Mouse (Mus musculus): Measurements from ENCODE around the gene Fndc10. TPM values are rescaled to one million over a fixed set of nuclear protein-coding genes. Genes with fewer than 3 reads are reported as not detected.
"Not testable (repeated sequence)": the region's sequence is repeated elsewhere in the genome, so short reads cannot be mapped to it uniquely, and the experiment has no call there.

Fndc10 gene
- polyA plus RNA-seq, 1 experiment from 2014 or later: 3.3 TPM

GRCm38 (mm10) chr4:155739152-155739551, 45.0 kb downstream of the Fndc10 start:
- Histone ChIP-seq H3K9me3 (ENCODE audit: low read length) (no peaks in the 10 kb centered on the region), H3K9ac (replicated peaks; ENCODE audit: low read depth) (no peak overlapping the region), H3K27me3 (replicated peaks; ENCODE audit: insufficient read depth, low read length) (no peaks in the 10 kb centered on the region), H3K4me3 (ENCODE audit: low read depth, low read length) (no peak overlapping the region), H3K4me1 (ENCODE audit: insufficient read depth, low read depth, low read length) (peaks cover 6% of the 10 kb centered on the region; the same call in 1 of the 2 replicates), H3K4me2 (replicated peaks; ENCODE audit: low read depth, low read length) (no peak overlapping the region), H3K36me3 (ENCODE audit: insufficient read depth, low read length) (no peaks in the 10 kb centered on the region; the same call in 1 of the 2 replicates), H3K27ac (ENCODE audit: low read length) (no peak overlapping the region)
- TF ChIP-seq CTCF (IDR thresholded peaks at IDR 0.05) (no peak), EP300 (IDR thresholded peaks at IDR 0.05) (no peak)
- DNase-seq (ENCODE audit: low spot score) (no peak), ATAC-seq (no peak)
- 75% methylated on average over 6 of the region's 6 CpGs for WGBS

DNA sequence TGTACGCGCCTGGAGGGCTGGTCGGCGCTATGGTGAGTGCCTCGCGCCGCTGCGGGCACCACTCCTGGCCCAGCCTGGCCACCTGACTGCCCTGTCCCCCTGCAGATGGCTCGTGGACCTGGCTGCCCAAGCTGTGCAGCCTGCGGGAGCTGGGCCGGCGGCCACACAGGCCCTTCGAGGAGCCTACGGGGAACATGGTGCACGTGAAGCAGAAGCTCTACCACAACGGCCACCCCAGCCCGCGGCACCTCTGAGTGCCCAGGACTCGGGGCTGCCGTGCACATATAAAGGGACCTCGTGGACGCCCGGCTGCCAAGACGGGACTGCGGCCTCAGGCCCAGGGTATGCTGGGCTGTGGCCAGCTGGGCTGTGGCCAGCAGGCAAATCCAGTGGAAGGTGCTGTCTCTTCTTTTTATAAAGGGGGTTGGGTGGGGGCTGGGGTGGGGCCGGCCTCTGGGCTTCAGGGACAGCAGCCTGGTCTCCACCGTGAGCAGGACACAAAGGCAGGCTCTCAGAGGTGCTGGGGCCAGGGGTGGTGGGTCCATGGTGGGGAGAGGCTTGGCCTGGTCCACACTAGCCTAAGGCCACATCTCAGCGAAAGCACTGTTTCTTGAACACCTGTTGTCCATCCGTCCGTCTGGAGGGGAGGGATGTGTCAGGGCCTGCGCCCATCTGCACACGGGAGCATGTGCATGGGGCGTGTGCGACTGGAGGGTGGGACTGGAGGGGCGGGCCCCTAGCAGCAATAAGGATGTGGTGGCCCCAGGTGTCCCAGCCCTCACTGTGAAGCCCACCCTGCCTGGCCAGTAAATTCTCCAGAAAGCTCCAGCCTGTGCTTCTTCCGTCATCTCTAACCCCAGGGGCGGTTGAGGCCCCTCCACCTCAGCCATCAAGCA, 45.8 kb downstream of the Fndc10 start:
- no peak for TF ChIP-seq EP300 (IDR thresholded peaks at IDR 0.05)
- no peak for TF ChIP-seq CTCF (IDR thresholded peaks at IDR 0.05)
- no peak overlapping the region for H3K4me2 ChIP-seq (replicated peaks; ENCODE audit: low read depth, low read length)
- peaks cover 4% of the 10 kb centered on the region; the same call in 1 of the 2 replicates for H3K36me3 ChIP-seq (ENCODE audit: insufficient read depth, low read length)
- DNase-seq (ENCODE audit: low spot score) (no peak), ATAC-seq (no peak)
- H3K9me3 ChIP-seq (ENCODE audit: low read length): no peaks in the 10 kb centered on the region
- H3K4me1 ChIP-seq (ENCODE audit: insufficient read depth, low read depth, low read length): peaks cover 6% of the 10 kb centered on the region; the same call in 1 of the 2 replicates
- H3K27ac ChIP-seq (ENCODE audit: low read length): no peak overlapping the region
- no peak overlapping the region for H3K9ac ChIP-seq (replicated peaks; ENCODE audit: low read depth)
- H3K27me3 ChIP-seq (replicated peaks; ENCODE audit: insufficient read depth, low read length): no peaks in the 10 kb centered on the region
- 77% methylated on average over 33 of the region's 37 CpGs for WGBS
- no peak overlapping the region for H3K4me3 ChIP-seq (ENCODE audit: low read depth, low read length)

DNA sequence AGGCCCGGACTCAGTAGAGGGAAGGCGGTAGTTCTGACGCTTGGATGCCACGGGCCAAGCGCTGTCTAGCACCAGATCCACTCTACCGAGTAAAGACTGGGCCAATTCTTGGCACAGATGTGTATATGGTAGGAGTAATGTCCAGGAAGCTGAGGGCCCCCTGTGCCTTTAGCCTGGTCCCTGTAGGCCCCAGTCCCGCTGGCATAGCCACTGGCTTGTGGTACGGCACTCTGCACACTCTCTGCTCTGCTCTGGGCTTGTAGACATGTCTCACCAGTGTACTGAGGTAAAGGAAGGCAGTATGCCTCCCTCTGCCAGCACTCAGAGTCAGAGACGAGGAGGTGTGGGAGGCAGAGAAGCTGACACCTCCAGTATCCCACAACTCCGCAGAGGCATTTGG, 46.5 kb downstream of the Fndc10 start:
- H3K4me3 ChIP-seq (ENCODE audit: low read depth, low read length); DNase-seq (ENCODE audit: low spot score); H3K27ac ChIP-seq (ENCODE audit: low read length); ATAC-seq; H3K36me3 ChIP-seq (ENCODE audit: insufficient read depth, low read length); H3K4me1 ChIP-seq (ENCODE audit: insufficient read depth, low read depth, low read length); H3K9ac ChIP-seq (replicated peaks; ENCODE audit: low read depth); H3K9me3 ChIP-seq (ENCODE audit: low read length); H3K27me3 ChIP-seq (replicated peaks; ENCODE audit: insufficient read depth, low read length); H3K4me2 ChIP-seq (replicated peaks; ENCODE audit: low read depth, low read length): not testable (repeated sequence)
- WGBS: 83% methylated on average over 10 of the region's 10 CpGs

- 94% methylated on average over 5 of the region's 5 CpGs for WGBS
- Histone ChIP-seq H3K9ac (replicated peaks; ENCODE audit: low read depth) (no peak overlapping the region), H3K4me2 (replicated peaks; ENCODE audit: low read depth, low read length) (no peak overlapping the region), H3K4me1 (ENCODE audit: insufficient read depth, low read depth, low read length) (no peaks in the 10 kb centered on the region), H3K9me3 (ENCODE audit: low read length) (no peaks in the 10 kb centered on the region), H3K27me3 (replicated peaks; ENCODE audit: insufficient read depth, low read length) (no peaks in the 10 kb centered on the region), H3K36me3 (ENCODE audit: insufficient read depth, low read length) (peaks cover 11% of the 10 kb centered on the region; the same call in 1 of the 2 replicates), H3K4me3 (ENCODE audit: low read depth, low read length) (no peak overlapping the region), H3K27ac (ENCODE audit: low read length) (no peak overlapping the region)
- TF ChIP-seq EP300 (IDR thresholded peaks at IDR 0.05): no peak
- TF ChIP-seq CTCF (IDR thresholded peaks at IDR 0.05): no peak
- DNase-seq (ENCODE audit: low spot score) (no peak), ATAC-seq (no peak)
These were observed 48.5 kb downstream of the Fndc10 start for GRCm38 (mm10) chr4:155742684-155743083.

GRCm38 (mm10) chr4:155744474-155744873, 50.3 kb downstream of the Fndc10 start:
- no peak overlapping the region for H3K4me3 ChIP-seq (ENCODE audit: low read depth, low read length)
- no peak for TF ChIP-seq EP300 (IDR thresholded peaks at IDR 0.05)
- 86% methylated on average over 8 of the region's 8 CpGs for WGBS
- H3K36me3 ChIP-seq (ENCODE audit: insufficient read depth, low read length): peaks cover 23% of the 10 kb centered on the region; the same call in 1 of the 2 replicates
- ATAC-seq: no peak
- no peaks in the 10 kb centered on the region for H3K27me3 ChIP-seq (replicated peaks; ENCODE audit: insufficient read depth, low read length)
- no peaks in the 10 kb centered on the region for H3K4me1 ChIP-seq (ENCODE audit: insufficient read depth, low read depth, low read length)
- H3K9ac ChIP-seq (replicated peaks; ENCODE audit: low read depth): no peak overlapping the region
- no peaks in the 10 kb centered on the region for H3K9me3 ChIP-seq (ENCODE audit: low read length)
- H3K4me2 ChIP-seq (replicated peaks; ENCODE audit: low read depth, low read length): no peak overlapping the region
- no peak for DNase-seq (ENCODE audit: low spot score)
- H3K27ac ChIP-seq (ENCODE audit: low read length): no peak overlapping the region

DNA sequence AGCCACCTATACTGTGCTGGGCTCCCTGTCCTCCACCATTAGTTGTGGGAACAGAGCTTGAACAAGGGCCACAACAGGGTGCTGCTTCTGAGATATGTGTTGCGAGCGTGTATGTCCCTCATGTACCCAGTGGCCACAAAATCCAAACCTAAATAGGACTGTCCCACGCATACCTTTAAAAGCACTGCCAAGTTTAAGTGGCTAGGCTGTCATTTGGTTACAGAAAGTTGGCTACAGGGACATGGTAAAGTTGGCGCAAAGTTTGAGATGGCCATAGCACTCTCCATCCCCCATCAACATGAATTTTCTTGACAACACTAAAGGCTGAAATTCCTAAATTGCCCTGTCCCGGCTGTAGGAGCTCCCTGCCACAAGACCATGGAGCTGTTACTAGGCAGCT, 51.0 kb downstream of the Fndc10 start:
- no peaks in the 10 kb centered on the region for H3K4me1 ChIP-seq (ENCODE audit: insufficient read depth, low read depth, low read length)
- ATAC-seq (no peak), DNase-seq (ENCODE audit: low spot score) (no peak)
- H3K4me3 ChIP-seq (ENCODE audit: low read depth, low read length): no peak overlapping the region
- H3K4me2 ChIP-seq (replicated peaks; ENCODE audit: low read depth, low read length): no peak overlapping the region
- no peak overlapping the region for H3K9ac ChIP-seq (replicated peaks; ENCODE audit: low read depth)
- H3K27me3 ChIP-seq (replicated peaks; ENCODE audit: insufficient read depth, low read length): no peaks in the 10 kb centered on the region
- 93% methylated on average over 5 of the region's 5 CpGs for WGBS
- TF ChIP-seq CTCF (IDR thresholded peaks at IDR 0.05): no peak
- no peak for TF ChIP-seq EP300 (IDR thresholded peaks at IDR 0.05)
- H3K36me3 ChIP-seq (ENCODE audit: insufficient read depth, low read length): peaks cover 30% of the 10 kb centered on the region; the same call in 1 of the 2 replicates
- H3K27ac ChIP-seq (ENCODE audit: low read length): no peak overlapping the region
- no peaks in the 10 kb centered on the region for H3K9me3 ChIP-seq (ENCODE audit: low read length)

Other genes with a start within 250 kb of the Fndc10 start
- gene Tmem52, start 225.2 kb upstream of the Fndc10 start, polyA plus RNA-seq (2015; fragmentation: Nextera tagmentation; extraction: Ambion mirVana): 1.6 and 2.1 TPM in 2 replicates
- gene Gnb1, start 203.0 kb upstream of the Fndc10 start, polyA plus RNA-seq (2015; fragmentation: Nextera tagmentation; extraction: Ambion mirVana): 445 and 452 TPM in 2 replicates
- 70.9 and 76.3 TPM in 2 replicates for gene Nadk, start 132.0 kb upstream of the Fndc10 start, polyA plus RNA-seq (2015; fragmentation: Nextera tagmentation; extraction: Ambion mirVana)
- gene Slc35e2, start 92.9 kb upstream of the Fndc10 start, polyA plus RNA-seq (2015; fragmentation: Nextera tagmentation; extraction: Ambion mirVana): 3.1 and 3.7 TPM in 2 replicates
- gene Cdk11b, start 69.5 kb upstream of the Fndc10 start, polyA plus RNA-seq (2015; fragmentation: Nextera tagmentation; extraction: Ambion mirVana): 67.3 and 74.4 TPM in 2 replicates
- not detected in 2 replicates for gene Gm10563, start 48.9 kb upstream of the Fndc10 start, polyA plus RNA-seq (2015; fragmentation: Nextera tagmentation; extraction: Ambion mirVana)
- gene Mmp23, start 41.0 kb upstream of the Fndc10 start, polyA plus RNA-seq (2015; fragmentation: Nextera tagmentation; extraction: Ambion mirVana): 44.5 and 46.2 TPM in 2 replicates
- 16.3 and 19.8 TPM in 2 replicates for gene Mib2, start 25.1 kb upstream of the Fndc10 start, polyA plus RNA-seq (2015; fragmentation: Nextera tagmentation; extraction: Ambion mirVana)
- gene Ssu72, start 10.5 kb downstream of the Fndc10 start, polyA plus RNA-seq (2015; fragmentation: Nextera tagmentation; extraction: Ambion mirVana): 166 and 178 TPM in 2 replicates
- gene Tmem240, start 40.5 kb downstream of the Fndc10 start, polyA plus RNA-seq (2015; fragmentation: Nextera tagmentation; extraction: Ambion mirVana): 0.58 and 0.63 TPM in 2 replicates
- gene Atad3a, start 66.8 kb downstream of the Fndc10 start, polyA plus RNA-seq (2015; fragmentation: Nextera tagmentation; extraction: Ambion mirVana): 26.1 and 28.5 TPM in 2 replicates
- 6.5 and 7.0 TPM in 2 replicates for gene Vwa1, start 80.4 kb downstream of the Fndc10 start, polyA plus RNA-seq (2015; fragmentation: Nextera tagmentation; extraction: Ambion mirVana)
- gene Tmem88b, start 91.5 kb downstream of the Fndc10 start, polyA plus RNA-seq (2015; fragmentation: Nextera tagmentation; extraction: Ambion mirVana): 0.13 and 0.31 TPM in 2 replicates
- gene Ankrd65, start 96.1 kb downstream of the Fndc10 start, polyA plus RNA-seq (2015; fragmentation: Nextera tagmentation; extraction: Ambion mirVana): 6.0 and 6.6 TPM in 2 replicates
- 164 and 186 TPM in 2 replicates for gene Mrpl20, start 108.5 kb downstream of the Fndc10 start, polyA plus RNA-seq (2015; fragmentation: Nextera tagmentation; extraction: Ambion mirVana)
- gene Ccnl2, start 118.1 kb downstream of the Fndc10 start, polyA plus RNA-seq (2015; fragmentation: Nextera tagmentation; extraction: Ambion mirVana): 110 and 122 TPM in 2 replicates
- 117 and 128 TPM in 2 replicates for gene Aurkaip1, start 136.9 kb downstream of the Fndc10 start, polyA plus RNA-seq (2015; fragmentation: Nextera tagmentation; extraction: Ambion mirVana)
- gene Mxra8, start 145.3 kb downstream of the Fndc10 start, polyA plus RNA-seq (2015; fragmentation: Nextera tagmentation; extraction: Ambion mirVana): 321 and 330 TPM in 2 replicates
- gene Dvl1, start 153.1 kb downstream of the Fndc10 start, polyA plus RNA-seq (2015; fragmentation: Nextera tagmentation; extraction: Ambion mirVana): 9.1 and 11.9 TPM in 2 replicates
- 0.19 and 0.25 TPM in 2 replicates for gene Tas1r3, start 169.0 kb downstream of the Fndc10 start, polyA plus RNA-seq (2015; fragmentation: Nextera tagmentation; extraction: Ambion mirVana)
- gene Cptp, start 175.1 kb downstream of the Fndc10 start, polyA plus RNA-seq (2015; fragmentation: Nextera tagmentation; extraction: Ambion mirVana): 10.8 and 13.8 TPM in 2 replicates
- 31.7 and 34.8 TPM in 2 replicates for gene Ints11, start 175.2 kb downstream of the Fndc10 start, polyA plus RNA-seq (2015; fragmentation: Nextera tagmentation; extraction: Ambion mirVana)
- 29.3 and 29.9 TPM in 2 replicates for gene Pusl1, start 197.4 kb downstream of the Fndc10 start, polyA plus RNA-seq (2015; fragmentation: Nextera tagmentation; extraction: Ambion mirVana)
- 12.7 and 13.4 TPM in 2 replicates for gene Acap3, start 197.5 kb downstream of the Fndc10 start, polyA plus RNA-seq (2015; fragmentation: Nextera tagmentation; extraction: Ambion mirVana)
- gene Ube2j2, start 249.5 kb downstream of the Fndc10 start, polyA plus RNA-seq (2015; fragmentation: Nextera tagmentation; extraction: Ambion mirVana): 66.6 and 67.0 TPM in 2 replicates